Mouse (Mus musculus) skeletal muscle tissue, adult 2 months (tissue): ENCODE results near the gene Patj.

Experiments used
- DNase-seq: peaks from one replicate; pipeline ENCODE4 v3.0.0-alpha.2; 2012; ENCODE audit warnings: low read depth, low spot score

Gene Patj

GRCm38 (mm10) chr4:98508471-98509271, 113.1 kb downstream of the Patj start:
- DNase-seq = peak; percentile 11

DNA sequence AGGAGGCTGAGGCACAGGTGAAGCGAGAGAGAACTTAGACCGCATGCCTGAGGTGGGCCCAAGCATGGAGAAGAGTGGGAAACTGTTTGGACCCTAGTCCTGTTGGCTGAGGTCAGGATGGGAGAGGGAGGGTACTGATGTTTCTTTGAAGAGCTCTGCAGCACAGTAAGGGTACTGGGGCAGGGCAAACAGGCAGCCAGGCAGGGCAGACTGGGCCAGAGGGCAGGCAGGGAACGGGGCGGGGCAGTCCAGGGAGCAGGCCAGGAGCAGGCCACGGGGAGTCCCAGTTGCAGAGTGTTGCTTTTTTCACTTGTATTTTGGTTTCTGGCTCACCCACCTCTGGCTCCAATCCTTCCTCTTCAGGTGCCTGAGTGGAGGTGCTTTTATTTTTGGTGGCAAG, 114.4 kb downstream of the Patj start:
- no peak for DNase-seq

- no peak for DNase-seq
Observed at GRCm38 (mm10) chr4:98511296-98511695, 115.7 kb downstream of the Patj start.

GRCm38 (mm10) chr4:98511964-98512743, 116.6 kb downstream of the Patj start:
- DNase-seq = no peak

DNA sequence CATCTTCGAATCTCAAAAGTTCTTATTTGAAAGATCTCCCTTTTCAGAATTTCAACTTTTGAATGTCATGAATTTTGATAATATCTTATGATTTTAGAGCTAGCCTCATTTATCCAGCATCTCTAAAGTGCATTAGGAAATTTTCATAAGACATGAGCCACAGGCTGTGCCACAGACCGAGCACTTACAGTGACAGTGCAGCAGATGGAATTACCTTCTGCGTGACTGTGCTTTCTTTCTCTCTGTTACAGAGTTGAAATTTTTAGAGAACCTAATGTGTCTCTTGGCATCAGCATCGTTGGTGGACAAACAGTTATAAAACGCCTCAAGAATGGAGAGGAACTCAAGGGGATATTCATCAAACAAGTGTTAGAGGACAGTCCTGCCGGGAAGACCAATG, 124.9 kb downstream of the Patj start:
- no peak for DNase-seq

DNA sequence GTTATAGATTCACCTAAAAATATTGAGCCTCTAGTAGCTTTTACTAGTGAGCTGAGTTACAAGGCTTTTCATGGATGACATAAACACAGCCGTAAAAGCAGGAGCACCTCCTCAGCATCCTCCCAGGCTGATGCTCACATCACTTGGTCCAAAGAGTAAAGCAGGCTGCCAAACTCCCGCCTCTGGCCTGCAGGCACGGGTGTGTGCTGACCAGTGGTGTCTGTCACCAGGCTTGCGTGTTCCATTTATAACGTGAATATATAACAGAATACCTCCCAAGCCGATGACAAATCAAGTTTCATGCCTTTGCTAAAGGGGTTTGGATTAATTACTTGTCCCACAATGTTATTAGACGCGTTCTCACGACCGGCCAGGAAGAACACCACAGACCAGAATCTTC, 128.9 kb downstream of the Patj start:
- no peak for DNase-seq

- DNase-seq = no peak
Observed at GRCm38 (mm10) chr4:98535446-98535845, 139.9 kb downstream of the Patj start.

GRCm38 (mm10) chr4:98541591-98541990, 146.0 kb downstream of the Patj start:
- DNase-seq = no peak

- no peak for DNase-seq
Observed at GRCm38 (mm10) chr4:98543001-98543400, 147.4 kb downstream of the Patj start.

DNA sequence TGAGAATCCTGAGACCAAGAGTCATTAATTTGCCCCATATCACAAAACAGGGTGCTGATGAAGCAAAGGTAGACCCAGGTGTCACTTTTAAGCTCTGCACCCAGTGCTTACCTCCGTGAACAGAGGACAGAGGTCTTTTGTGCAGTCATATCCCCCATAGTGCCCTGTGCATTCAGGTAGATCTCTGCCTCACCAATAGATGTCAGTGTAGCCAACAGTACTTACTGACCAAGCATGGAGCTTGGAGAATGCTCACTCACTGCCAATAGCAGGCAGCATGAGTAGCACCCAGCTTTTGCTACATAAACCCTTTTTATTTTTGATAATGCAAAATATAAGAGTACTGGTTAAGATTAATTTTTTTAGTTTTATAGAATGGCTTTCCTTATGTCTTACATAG, 149.8 kb downstream of the Patj start:
- peak; percentile 53 for DNase-seq

- DNase-seq = no peak
Observed at GRCm38 (mm10) chr4:98546456-98547176, 151.0 kb downstream of the Patj start.

DNA sequence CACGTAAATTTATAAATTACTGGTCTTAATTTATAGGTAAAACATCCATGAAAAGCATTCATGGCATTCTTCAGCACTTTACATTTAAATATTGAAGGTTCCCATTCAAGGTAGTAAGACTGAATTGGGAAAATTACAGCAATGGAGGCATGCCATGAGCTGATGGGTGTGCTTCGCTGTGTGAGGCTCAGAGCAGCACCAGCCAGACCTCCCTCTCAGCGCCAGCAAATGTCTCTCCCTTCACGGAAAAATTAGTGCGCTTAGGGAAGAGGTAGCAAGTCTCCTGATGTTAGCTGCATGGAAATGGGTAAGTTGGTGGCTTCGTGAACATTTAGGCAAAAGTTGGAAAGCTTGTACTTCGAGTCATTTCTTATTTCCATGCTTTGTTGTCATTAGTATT, 153.9 kb downstream of the Patj start:
- DNase-seq = no peak

DNA sequence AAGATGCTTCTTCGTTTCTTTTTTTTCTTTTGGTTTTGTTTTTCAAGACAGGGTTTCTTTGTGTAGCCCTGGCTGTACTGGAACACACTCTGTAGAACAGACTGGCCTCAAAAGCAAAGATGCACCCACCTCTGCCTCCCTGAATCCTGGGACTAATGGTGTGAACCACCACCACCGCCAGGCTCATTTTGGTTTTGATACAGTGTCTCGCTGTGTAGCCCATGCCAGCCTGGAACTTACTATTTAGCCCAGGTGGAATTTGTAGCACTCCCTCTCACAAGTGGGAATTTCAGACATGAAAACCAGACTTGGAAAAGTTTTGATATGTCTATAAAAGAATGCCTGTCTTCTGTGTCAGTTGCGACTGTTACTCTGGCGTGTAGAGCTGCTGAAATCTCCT, 154.5 kb downstream of the Patj start:
- no peak for DNase-seq

- no peak for DNase-seq
Observed at GRCm38 (mm10) chr4:98555666-98556065, 160.1 kb downstream of the Patj start.

DNA sequence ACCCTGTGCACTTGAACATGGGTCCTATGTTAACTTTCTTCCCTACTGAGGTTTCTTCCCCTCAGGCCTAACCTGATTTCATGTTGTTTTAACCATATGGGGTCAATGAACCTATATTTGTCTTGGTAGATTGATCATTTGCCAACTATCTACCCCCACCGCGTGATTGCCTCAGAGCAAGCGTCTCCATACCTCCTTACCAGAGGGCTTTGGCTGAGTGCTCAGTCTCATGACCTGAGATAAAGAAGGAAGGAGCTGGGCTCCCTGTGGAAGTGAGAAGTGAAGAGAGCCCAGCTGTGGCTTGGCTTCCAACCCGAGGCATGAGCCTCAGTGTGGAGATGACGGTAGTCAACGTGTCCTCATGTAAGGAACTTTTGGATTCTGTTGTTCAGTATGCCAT, 160.9 kb downstream of the Patj start:
- DNase-seq = no peak

GRCm38 (mm10) chr4:98557192-98557591, 161.6 kb downstream of the Patj start:
- DNase-seq = no peak

- DNase-seq = peak; percentile 42
Observed at GRCm38 (mm10) chr4:98560196-98560830, 164.7 kb downstream of the Patj start.

DNA sequence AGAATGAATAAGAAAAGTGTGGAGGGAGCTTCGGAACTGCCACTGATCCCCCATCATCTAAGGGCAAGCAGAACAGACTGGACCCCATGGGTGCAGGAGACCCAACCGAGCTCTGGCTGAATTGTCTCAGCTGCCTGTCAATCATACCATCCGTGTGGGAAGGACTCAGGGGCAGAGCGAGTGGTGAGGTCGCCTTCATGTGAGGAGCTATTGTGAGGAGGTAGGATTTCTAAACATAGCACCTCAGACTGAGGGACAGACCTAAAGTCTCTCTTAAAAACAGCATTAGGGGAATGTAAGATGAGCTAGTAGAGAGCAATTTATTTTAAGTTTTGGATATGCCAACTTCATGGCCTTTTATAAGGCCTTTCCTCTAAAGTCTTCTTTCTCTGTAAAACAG, 167.5 kb downstream of the Patj start:
- no peak for DNase-seq

GRCm38 (mm10) chr4:98563506-98564195, 168.1 kb downstream of the Patj start:
- peak; percentile 73 for DNase-seq

GRCm38 (mm10) chr4:98564196-98564865, 168.7 kb downstream of the Patj start:
- DNase-seq = no peak

DNA sequence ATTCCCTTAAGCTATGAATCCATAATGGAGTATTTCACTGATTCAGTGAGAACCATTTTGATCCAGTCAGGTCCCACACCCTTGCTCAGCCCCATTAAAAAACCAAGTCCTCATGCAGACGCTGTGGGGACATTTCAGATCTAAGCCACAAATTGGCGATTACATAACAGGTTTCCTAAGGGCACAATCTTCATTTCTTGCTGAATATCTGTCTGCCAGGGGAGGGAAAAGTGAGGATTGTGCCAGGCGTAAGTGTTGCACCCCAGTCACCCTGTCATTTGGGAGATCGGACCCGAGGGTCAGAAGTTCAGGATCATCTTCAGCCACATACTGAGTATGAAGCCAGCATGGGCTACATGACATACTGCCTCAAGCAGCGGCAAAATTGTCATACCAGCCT, 171.2 kb downstream of the Patj start:
- DNase-seq = no peak
